Mouse (Mus musculus) lung, embryonic 15.5 days (tissue): ENCODE measurements around the gene Dusp15. TPM values are rescaled to one million over a fixed set of nuclear protein-coding genes. Genes with fewer than 3 reads are reported as not detected.

ENCODE experiments used
- ATAC-seq: fragments of 200-750 bp; cut with Nextera tagmentation; 2 replicates; pipeline ENCODE4 v1.8.0; 2017; ENCODE audit warnings: moderate number of reproducible peaks, borderline replicate concordance; ENCODE audit not compliant: low FRiP score, low TSS enrichment; ENCODE audit errors: extremely low read depth
- H3K27ac ChIP-seq: fragments of 300-500 bp; sonication (generic); 2 replicates; pipeline ENCODE4 v1.5.1; 2015; ENCODE audit warnings: moderate library complexity, mild to moderate bottlenecking, inconsistent platforms
- H3K27me3 ChIP-seq: fragments of 300-500 bp; sonication (generic); 2 replicates; pipeline ENCODE4 v1.6.1; 2015; ENCODE audit warnings: inconsistent platforms
- H3K36me3 ChIP-seq: fragments of 300-500 bp; sonication (generic); 2 replicates; pipeline ENCODE4 v1.6.1; 2015; ENCODE audit warnings: inconsistent platforms
- H3K4me1 ChIP-seq: fragments of 300-500 bp; sonication (generic); 2 replicates; pipeline ENCODE4 v1.6.1; 2015; ENCODE audit warnings: inconsistent platforms
- H3K4me2 ChIP-seq: fragments of 300-500 bp; sonication (generic); 2 replicates; pipeline ENCODE4 v1.6.1; 2015; ENCODE audit warnings: inconsistent platforms, mild to moderate bottlenecking, moderate library complexity
- H3K4me3 ChIP-seq: fragments of 300-500 bp; sonication (generic); 2 replicates; pipeline ENCODE4 v1.5.1; 2015; ENCODE audit warnings: mild to moderate bottlenecking, inconsistent platforms
- H3K9ac ChIP-seq: fragments of 300-500 bp; sonication (generic); 2 replicates; pipeline ENCODE4 v1.6.1; 2015; ENCODE audit warnings: inconsistent platforms
- H3K9me3 ChIP-seq: fragments of 300-500 bp; sonication (generic); 2 replicates; pipeline ENCODE4 v1.6.1; 2016; ENCODE audit warnings: inconsistent platforms
- WGBS: fragments of 180-500 bp; shearing (Covaris S2); methylation state at CpG from one replicate; pipeline ENCODE4 v1.1.7; 2015; 5-methylcytosine and 5-hydroxymethylcytosine counted together
- polyA plus RNA-seq: library from polyadenylated mRNA; unstranded; fragments of >200 nt; fragmentation: Nextera tagmentation; extraction: Ambion mirVana; gene quantifications from 2 replicates; pipeline ENCODE4 v1.2.1, GENCODE M21; 2015

Gene Dusp15
- polyA plus RNA-seq, 1 experiment from 2014 or later: 0.30 TPM

DNA sequence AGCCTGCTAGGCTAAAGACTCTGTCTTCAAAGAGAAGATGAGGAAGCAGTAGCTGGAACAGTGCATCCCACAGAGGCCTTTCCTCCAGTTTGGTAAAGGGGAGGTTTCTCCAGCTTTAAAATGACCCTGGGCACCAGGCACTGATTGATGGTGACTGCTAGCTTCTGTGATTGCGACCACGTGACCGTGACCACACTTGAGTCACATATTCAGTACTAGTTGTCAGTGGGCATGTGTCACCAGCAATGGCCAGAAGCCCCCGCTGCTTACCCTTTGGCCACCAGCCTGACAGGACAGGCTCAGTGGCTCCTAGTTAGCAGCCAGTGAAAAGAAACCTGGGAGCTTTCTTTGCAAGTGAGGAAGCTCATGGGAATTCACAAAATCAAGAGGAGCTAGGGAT, 47.9 kb downstream of the Dusp15 start:
- Histone ChIP-seq H3K4me3 (no peak overlapping the region), H3K27me3 (no peaks in the 10 kb centered on the region), H3K4me1 (peaks cover 27% of the 10 kb centered on the region), H3K9me3 (no peaks in the 10 kb centered on the region), H3K36me3 (no peaks in the 10 kb centered on the region), H3K27ac (no peak overlapping the region), H3K4me2 (no peak overlapping the region), H3K9ac (no peak overlapping the region)
- 66% methylated on average over 4 of the region's 4 CpGs for WGBS
- no peak for ATAC-seq

DNA sequence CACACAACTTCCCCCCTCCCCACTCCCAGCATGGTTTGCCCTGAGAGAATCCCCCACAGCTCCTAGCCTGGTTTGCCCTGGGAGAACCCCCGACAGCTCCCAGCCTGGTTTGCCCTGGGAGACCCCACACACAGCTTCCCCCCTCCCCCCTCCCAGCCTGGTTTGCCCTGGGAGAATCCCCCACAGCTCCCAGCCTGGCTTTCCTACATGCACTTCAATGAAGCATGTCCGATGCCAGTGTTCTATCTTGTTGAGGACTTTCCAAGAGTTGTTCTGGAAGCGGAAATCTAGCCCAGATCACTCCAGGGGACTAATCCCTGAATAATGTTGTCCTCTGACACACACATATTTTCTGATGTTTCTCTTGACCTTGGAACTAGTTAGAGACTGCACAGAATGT, 48.8 kb downstream of the Dusp15 start:
- Histone ChIP-seq H3K9ac (no peak overlapping the region), H3K36me3 (no peaks in the 10 kb centered on the region), H3K27ac (no peak overlapping the region), H3K9me3 (no peaks in the 10 kb centered on the region), H3K27me3 (no peaks in the 10 kb centered on the region), H3K4me3 (no peak overlapping the region), H3K4me1 (peaks cover 26% of the 10 kb centered on the region), H3K4me2 (no peak overlapping the region)
- no peak for ATAC-seq
- 49% methylated on average over 3 of the region's 3 CpGs for WGBS

DNA sequence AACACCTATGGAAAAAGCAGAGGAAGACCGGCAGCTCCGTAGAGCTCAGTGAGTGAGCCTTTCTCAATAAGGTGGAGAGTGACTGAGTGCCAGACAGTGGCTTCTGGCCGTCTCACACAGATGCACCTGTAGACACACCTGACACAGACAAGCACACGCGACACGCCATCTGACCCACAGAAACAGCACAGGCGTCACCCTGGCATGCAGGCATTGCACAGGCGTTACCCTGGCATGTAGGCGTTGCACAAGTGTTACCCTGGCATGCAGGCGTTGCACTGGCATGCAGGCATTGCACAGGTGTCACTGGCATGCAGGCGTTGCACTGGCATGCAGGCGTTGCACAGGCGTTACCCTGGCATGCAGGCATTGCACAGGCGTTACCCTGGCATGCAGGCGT, 50.2 kb downstream of the Dusp15 start:
- no peak overlapping the region for H3K9ac ChIP-seq
- no peak overlapping the region for H3K4me3 ChIP-seq
- ATAC-seq: no peak
- no peaks in the 10 kb centered on the region for H3K36me3 ChIP-seq
- H3K27ac ChIP-seq: no peak overlapping the region
- no peaks in the 10 kb centered on the region for H3K9me3 ChIP-seq
- no peaks in the 10 kb centered on the region for H3K27me3 ChIP-seq
- no peak overlapping the region for H3K4me2 ChIP-seq
- H3K4me1 ChIP-seq: peaks cover 14% of the 10 kb centered on the region
- WGBS: 83% methylated on average over 15 of the region's 15 CpGs

GRCm38 (mm10) chr2:152899011-152899410, 52.5 kb downstream of the Dusp15 start:
- Histone ChIP-seq H3K27me3 (no peaks in the 10 kb centered on the region), H3K4me2 (no peak overlapping the region), H3K27ac (no peak overlapping the region), H3K36me3 (peaks cover 22% of the 10 kb centered on the region), H3K9ac (no peak overlapping the region), H3K4me1 (no peaks in the 10 kb centered on the region), H3K4me3 (no peak overlapping the region), H3K9me3 (no peaks in the 10 kb centered on the region)
- ATAC-seq: no peak
- 68% methylated on average over 6 of the region's 6 CpGs for WGBS

- ATAC-seq: no peak
- WGBS: 77% methylated on average over 3 of the region's 3 CpGs
- H3K9me3 ChIP-seq: no peaks in the 10 kb centered on the region
- H3K4me3 ChIP-seq: no peak overlapping the region
- no peak overlapping the region for H3K27ac ChIP-seq
- no peaks in the 10 kb centered on the region for H3K4me1 ChIP-seq
- H3K9ac ChIP-seq: no peak overlapping the region
- peaks cover 43% of the 10 kb centered on the region for H3K36me3 ChIP-seq
- no peaks in the 10 kb centered on the region for H3K27me3 ChIP-seq
- no peak overlapping the region for H3K4me2 ChIP-seq
Measured at GRCm38 (mm10) chr2:152896926-152897325, 54.6 kb downstream of the Dusp15 start.

DNA sequence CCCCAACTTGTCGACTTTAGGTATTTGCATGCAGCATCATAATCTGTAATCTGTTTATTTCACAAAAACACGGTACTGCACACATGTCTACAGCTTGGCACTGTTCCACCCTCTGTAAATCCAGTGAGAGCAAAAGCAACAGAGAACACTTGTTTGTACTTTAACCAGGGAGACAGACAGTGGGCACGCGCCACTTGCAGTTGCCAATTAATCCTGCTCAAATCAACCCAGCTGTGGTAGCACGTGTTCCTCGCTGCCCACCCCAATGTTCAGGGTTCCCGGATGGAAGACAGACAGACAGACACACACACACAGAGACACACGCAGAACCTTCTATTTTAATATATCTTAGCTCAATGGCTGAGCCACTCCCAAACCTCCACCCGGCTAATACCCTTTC, 55.7 kb downstream of the Dusp15 start:
- Histone ChIP-seq H3K4me2 (no peak overlapping the region), H3K9me3 (no peaks in the 10 kb centered on the region), H3K9ac (no peak overlapping the region), H3K27ac (no peak overlapping the region), H3K4me1 (no peaks in the 10 kb centered on the region), H3K4me3 (no peak overlapping the region), H3K27me3 (no peaks in the 10 kb centered on the region), H3K36me3 (peaks cover 53% of the 10 kb centered on the region)
- ATAC-seq: no peak
- WGBS: 84% methylated on average over 9 of the region's 9 CpGs

Other genes with a start within 250 kb of the Dusp15 start
- gene Id1, start 215.4 kb downstream of the Dusp15 start, polyA plus RNA-seq: 134 and 143 TPM in 2 replicates
- gene Cox4i2, start 197.5 kb downstream of the Dusp15 start, polyA plus RNA-seq: 74.8 and 81.0 TPM in 2 replicates
- 101 and 107 TPM in 2 replicates for gene Bcl2l1, start 120.0 kb downstream of the Dusp15 start, polyA plus RNA-seq
- 92.1 and 94.7 TPM in 2 replicates for gene Tpx2, start 103.7 kb downstream of the Dusp15 start, polyA plus RNA-seq
- gene Mylk2, start 40.3 kb downstream of the Dusp15 start, polyA plus RNA-seq: 0.05 TPM in 2 replicates
- 7.6 and 8.6 TPM in 2 replicates for gene Foxs1, start 18.5 kb downstream of the Dusp15 start, polyA plus RNA-seq
- gene Ttll9, start 10.8 kb upstream of the Dusp15 start, polyA plus RNA-seq: 0.67 and 1.1 TPM in 2 replicates
- 106 and 117 TPM in 2 replicates for gene Pdrg1, start 63.7 kb upstream of the Dusp15 start, polyA plus RNA-seq
- not detected in 2 replicates for gene Xkr7, start 80.2 kb upstream of the Dusp15 start, polyA plus RNA-seq
- 5.3 TPM in 2 replicates for gene Ccm2l, start 114.3 kb upstream of the Dusp15 start, polyA plus RNA-seq
- 4.4 and 4.7 TPM in 2 replicates for gene Hck, start 156.8 kb upstream of the Dusp15 start, polyA plus RNA-seq
- 77.0 and 79.1 TPM in 2 replicates for gene Tm9sf4, start 209.6 kb upstream of the Dusp15 start, polyA plus RNA-seq